Mouse (Mus musculus) hindbrain, embryonic 13.5 days (tissue): Measurements from ENCODE around the gene Cuedc2. TPM values are rescaled to one million over a fixed set of nuclear protein-coding genes. Genes with fewer than 3 reads are reported as not detected.

ENCODE experiments used
- ATAC-seq: fragments of 200-750 bp; cut with Nextera tagmentation; 2 replicates; pipeline ENCODE4 v1.8.0; 2017; ENCODE audit warnings: moderate TSS enrichment; ENCODE audit not compliant: low FRiP score
- H3K27ac ChIP-seq: fragments of 300-500 bp; sonication (generic); 2 replicates; pipeline ENCODE4 v1.5.1; 2015; ENCODE audit warnings: inconsistent platforms, mild to moderate bottlenecking, moderate library complexity
- H3K27me3 ChIP-seq: fragments of 300-500 bp; sonication (generic); 2 replicates; pipeline ENCODE4 v1.6.1; 2015; ENCODE audit warnings: mild to moderate bottlenecking, inconsistent platforms
- H3K36me3 ChIP-seq: fragments of 300-500 bp; sonication (generic); 2 replicates; pipeline ENCODE4 v1.6.1; 2015; ENCODE audit warnings: mild to moderate bottlenecking, inconsistent platforms
- H3K4me1 ChIP-seq: fragments of 300-500 bp; sonication (generic); replicated peaks from 2 replicates; pipeline ENCODE4 v1.6.1; 2015; ENCODE audit warnings: inconsistent platforms
- H3K4me2 ChIP-seq: fragments of 300-500 bp; sonication (generic); 2 replicates; pipeline ENCODE4 v1.6.1; 2015; ENCODE audit warnings: inconsistent platforms, mild to moderate bottlenecking, moderate library complexity
- H3K4me3 ChIP-seq: fragments of 300-500 bp; sonication (generic); 2 replicates; pipeline ENCODE4 v1.5.1; 2015; ENCODE audit warnings: mild to moderate bottlenecking, inconsistent platforms
- H3K9ac ChIP-seq: fragments of 300-500 bp; sonication (generic); 2 replicates; pipeline ENCODE4 v1.6.1; 2015; ENCODE audit warnings: mild to moderate bottlenecking, inconsistent platforms
- H3K9me3 ChIP-seq: fragments of 300-500 bp; sonication (generic); 2 replicates; pipeline ENCODE4 v1.6.1; 2016; ENCODE audit warnings: inconsistent platforms
- WGBS: fragments of 180-500 bp; shearing (Covaris S2); methylation state at CpG from one replicate; pipeline ENCODE4 v1.1.7; 2015; 5-methylcytosine and 5-hydroxymethylcytosine counted together
- polyA plus RNA-seq: library from polyadenylated mRNA; unstranded; fragments of >200 nt; fragmentation: Nextera tagmentation; extraction: Ambion mirVana; gene quantifications from 2 replicates; pipeline ENCODE4 v1.2.1, GENCODE M21; 2015

The Cuedc2 gene
- polyA plus RNA-seq, 1 experiment from 2014 or later: 326 TPM

DNA sequence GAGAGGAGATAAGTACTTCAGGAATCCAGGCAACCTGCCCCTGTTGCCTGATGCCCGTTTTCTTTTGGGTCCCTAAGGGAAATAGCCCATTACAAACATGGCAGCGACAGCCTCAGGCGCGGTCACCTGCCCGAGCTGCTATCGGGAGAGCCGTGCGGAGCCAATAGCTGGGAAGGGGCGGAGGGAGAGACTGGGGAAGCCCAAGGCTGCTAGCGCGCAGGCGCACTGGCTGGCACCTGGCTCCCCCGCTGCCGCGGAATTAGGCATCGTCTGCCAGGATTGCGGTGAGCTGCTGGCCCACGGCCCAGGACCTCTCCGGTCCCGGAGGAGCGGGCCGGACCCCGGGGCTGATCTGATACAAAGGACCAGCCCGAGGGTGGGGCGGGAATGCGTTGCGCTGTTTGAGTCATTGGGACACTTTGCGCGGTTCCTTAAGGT, 18.2 kb upstream of the Cuedc2 start:
- Histone ChIP-seq H3K36me3 (no peaks in the 10 kb centered on the region), H3K4me3 (peak overlapping the region; percentile 57), H3K9ac (peak overlapping the region; percentile 81), H3K27ac (peak overlapping the region; percentile 64; the same call in 1 of the 2 replicates), H3K4me2 (peak overlapping the region; percentile 66), H3K9me3 (no peaks in the 10 kb centered on the region), H3K4me1 (peaks cover 16% of the 10 kb centered on the region), H3K27me3 (peaks cover 31% of the 10 kb centered on the region)
- WGBS: 2% methylated on average over 29 of the region's 29 CpGs
- peak; percentile 92 for ATAC-seq

DNA sequence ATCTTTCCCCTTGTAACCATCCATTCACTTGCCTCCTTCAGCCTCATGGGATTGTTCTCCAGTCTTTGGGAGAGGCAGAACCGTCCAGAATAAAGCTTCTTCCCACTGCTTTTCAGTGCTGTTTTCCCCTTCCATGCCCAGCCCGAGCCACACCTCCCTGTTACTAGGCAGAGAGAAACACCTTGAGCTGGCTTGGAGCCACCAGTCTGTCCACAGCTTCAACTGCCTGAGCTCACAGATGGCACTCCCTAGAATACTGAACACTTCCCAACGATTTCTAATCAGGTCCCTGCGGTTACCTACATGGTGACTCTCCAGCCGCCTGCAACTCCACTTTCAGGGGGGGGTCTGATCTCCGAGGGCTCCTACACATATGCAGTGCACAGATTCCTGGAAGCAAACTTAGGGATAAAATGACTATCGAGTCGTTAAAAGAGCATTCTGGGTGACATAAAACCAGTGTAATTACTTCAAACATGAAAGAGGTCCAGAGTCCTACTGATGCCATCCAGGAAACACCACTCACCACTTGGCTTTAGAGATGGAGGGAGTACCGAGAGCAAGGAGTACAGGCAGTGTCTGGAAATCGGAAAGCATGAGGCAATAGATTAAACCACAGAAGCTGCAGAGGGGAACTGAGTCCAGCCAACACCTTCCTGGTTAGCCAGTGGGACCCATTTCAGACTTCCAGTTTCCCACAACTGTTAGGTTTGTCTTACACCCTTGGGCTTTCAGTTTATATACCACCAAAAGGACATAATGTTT, 11.8 kb upstream of the Cuedc2 start, which contains the start of gene 2310034G01Rik:
Gene 2310034G01Rik, minus strand, starts transcription at position 135 of the 765 bp plus-strand sequence.
- Histone ChIP-seq H3K4me2 (peak within 1 kb of the TSS; percentile 87), H3K4me3 (peak within 1 kb of the TSS; percentile 73), H3K36me3 (no peaks in the 10 kb centered on the region), H3K27me3 (peaks cover 40% of the 10 kb centered on the region), H3K4me1 (peaks cover 25% of the 10 kb centered on the region), H3K9ac (peak within 1 kb of the TSS; percentile 90), H3K9me3 (no peaks in the 10 kb centered on the region), H3K27ac (peak within 1 kb of the TSS; percentile 95)
- no peak for ATAC-seq
- 69% methylated on average over 10 of the region's 10 CpGs for WGBS

- Histone ChIP-seq H3K4me1 (peaks cover 25% of the 10 kb centered on the region), H3K9me3 (no peaks in the 10 kb centered on the region), H3K4me2 (peak overlapping the region; percentile 87), H3K9ac (peak overlapping the region; percentile 90), H3K4me3 (peak overlapping the region; percentile 73), H3K27ac (peak overlapping the region; percentile 95; the same call in 1 of the 2 replicates), H3K36me3 (no peaks in the 10 kb centered on the region), H3K27me3 (peaks cover 46% of the 10 kb centered on the region)
- WGBS: 22% methylated on average over 6 of the region's 6 CpGs
- peak; percentile 47 for ATAC-seq
Observed at GRCm38 (mm10) chr19:46349550-46349949, 11.0 kb upstream of the Cuedc2 start.

DNA sequence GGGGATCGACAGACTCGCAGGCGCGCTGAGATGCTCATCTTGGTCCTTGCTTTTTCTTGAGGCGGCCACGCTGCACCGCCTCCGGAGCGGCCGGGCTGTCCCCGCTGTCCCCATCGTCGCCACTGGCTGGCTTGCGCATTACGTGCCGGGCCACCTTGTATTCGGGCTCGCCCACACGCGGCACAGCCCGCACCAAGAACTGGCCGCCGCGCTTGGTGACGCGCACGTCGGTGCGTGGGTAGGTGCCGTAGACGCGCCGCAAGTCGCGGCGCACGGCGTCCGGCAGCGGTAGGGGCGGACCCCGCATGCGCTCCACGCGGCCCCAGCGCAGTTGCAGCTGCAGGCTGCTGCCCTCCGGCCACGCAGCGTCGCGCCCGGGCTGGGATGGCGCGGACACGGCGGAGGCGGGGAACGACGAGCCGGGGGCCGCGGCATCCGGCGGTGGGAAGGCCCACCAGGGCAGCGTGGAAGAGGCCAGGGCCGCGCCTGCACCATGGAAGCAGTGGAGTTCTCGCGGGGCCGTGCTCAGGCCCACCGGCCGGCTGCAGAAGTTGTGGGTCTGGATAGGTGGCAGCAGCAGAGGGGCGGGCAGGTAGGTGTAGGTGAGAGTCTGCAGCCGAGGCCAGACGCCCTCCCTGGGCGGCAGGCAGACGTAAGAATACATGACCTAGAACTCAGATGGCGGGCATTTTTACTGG, 10.4 kb upstream of the Cuedc2 start:
- H3K27me3 ChIP-seq: peaks cover 51% of the 10 kb centered on the region
- WGBS: under 1% methylated on average over 58 of the region's 78 CpGs
- peak; percentile 92 for ATAC-seq

GRCm38 (mm10) chr19:46347936-46348668, 9.6 kb upstream of the Cuedc2 start:
- Histone ChIP-seq H3K27me3 (peaks cover 54% of the 10 kb centered on the region), H3K27ac (peak overlapping the region; percentile 95), H3K4me3 (peak overlapping the region; percentile 73), H3K36me3 (no peaks in the 10 kb centered on the region), H3K9ac (peak overlapping the region; percentile 90), H3K9me3 (no peaks in the 10 kb centered on the region), H3K4me1 (peaks cover 25% of the 10 kb centered on the region), H3K4me2 (peak overlapping the region; percentile 87)
- 0 out of 2 replicates have a peak, but pooled peaks have one; percentile 3 for ATAC-seq
- 33% methylated on average over 14 of the region's 14 CpGs for WGBS

More for the DNA sequence above, 10.4 kb upstream of the Cuedc2 start:
- Histone ChIP-seq H3K9me3 (no peaks in the 10 kb centered on the region), H3K36me3 (no peaks in the 10 kb centered on the region), H3K4me2 (peak overlapping the region; percentile 87), H3K4me1 (peaks cover 25% of the 10 kb centered on the region), H3K4me3 (peak overlapping the region; percentile 73), H3K9ac (peak overlapping the region; percentile 90), H3K27ac (peak overlapping the region; percentile 95)

GRCm38 (mm10) chr19:46347146-46347545, 8.6 kb upstream of the Cuedc2 start:
- 97% methylated on average over 1 of the region's 1 CpGs for WGBS
- Histone ChIP-seq H3K27ac (no peak overlapping the region), H3K9me3 (no peaks in the 10 kb centered on the region), H3K9ac (no peak overlapping the region), H3K4me1 (peaks cover 25% of the 10 kb centered on the region), H3K36me3 (no peaks in the 10 kb centered on the region), H3K4me2 (no peak overlapping the region), H3K27me3 (peaks cover 45% of the 10 kb centered on the region), H3K4me3 (no peak overlapping the region)
- no peak for ATAC-seq

DNA sequence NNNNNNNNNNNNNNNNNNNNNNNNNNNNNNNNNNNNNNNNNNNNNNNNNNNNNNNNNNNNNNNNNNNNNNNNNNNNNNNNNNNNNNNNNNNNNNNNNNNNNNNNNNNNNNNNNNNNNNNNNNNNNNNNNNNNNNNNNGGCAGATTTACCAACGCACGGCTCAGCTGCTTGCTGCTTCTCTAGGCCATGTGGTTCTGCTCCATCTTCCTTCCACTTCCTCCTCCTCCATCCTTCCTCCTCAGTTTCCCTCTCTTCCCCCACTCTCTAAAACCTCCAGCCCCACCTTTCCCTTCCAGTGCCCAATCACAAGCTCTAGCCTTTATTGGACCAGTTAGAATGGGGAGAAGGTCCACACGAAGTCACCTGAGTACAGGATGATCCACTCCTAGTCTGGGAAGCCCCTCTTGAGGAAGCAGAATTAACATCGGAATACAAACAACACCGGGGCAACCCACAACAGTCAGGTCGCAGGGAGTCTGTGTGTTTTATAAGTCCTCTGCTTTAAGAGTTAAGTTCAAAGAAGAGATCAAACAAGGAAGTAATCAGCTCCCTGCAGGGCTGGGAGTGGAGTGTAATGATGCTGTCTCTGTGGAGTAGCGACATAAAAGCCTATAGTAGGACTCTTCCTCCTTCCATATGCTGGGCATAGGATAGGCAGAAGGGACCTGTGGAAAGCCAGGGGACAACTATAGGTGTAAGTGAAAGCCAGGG, 6.4 kb upstream of the Cuedc2 start:
- WGBS: 27% methylated on average over 7 of the region's 7 CpGs

DNA sequence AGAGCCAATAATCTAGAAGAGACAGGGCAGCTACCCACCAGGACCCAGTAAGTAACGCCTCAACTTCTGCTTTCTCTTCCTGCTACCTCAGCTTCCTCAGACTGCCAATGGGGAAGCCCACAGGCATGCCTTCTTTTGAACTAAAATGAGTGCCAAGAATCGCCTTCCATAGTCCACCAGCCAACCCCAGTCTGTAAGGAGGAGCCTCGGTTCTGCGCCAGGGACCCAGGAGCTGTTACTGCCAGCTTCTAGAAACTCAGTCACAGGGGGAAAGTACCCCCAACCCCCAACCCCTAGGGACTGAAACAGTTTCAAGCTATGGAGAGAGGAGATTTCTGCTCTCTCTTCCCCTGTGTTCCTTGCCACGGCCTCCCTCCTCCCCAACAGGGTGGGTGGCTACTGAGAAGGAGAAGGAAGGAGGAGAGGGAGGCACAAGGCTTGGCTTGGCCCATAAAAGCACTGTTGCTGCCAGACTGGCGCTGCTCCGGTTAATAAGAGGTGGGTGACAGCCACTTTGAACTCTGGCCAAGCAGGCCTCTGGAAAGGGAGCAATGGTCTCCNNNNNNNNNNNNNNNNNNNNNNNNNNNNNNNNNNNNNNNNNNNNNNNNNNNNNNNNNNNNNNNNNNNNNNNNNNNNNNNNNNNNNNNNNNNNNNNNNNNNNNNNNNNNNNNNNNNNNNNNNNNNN, 927 bp upstream of the Cuedc2 start:
- H3K9me3 ChIP-seq: no peaks in the 10 kb centered on the region
- peaks cover 27% of the 10 kb centered on the region for H3K4me1 ChIP-seq
- no peak; the same call in 1 of the 2 replicates for ATAC-seq
- peaks cover 14% of the 10 kb centered on the region for H3K27me3 ChIP-seq
- 77% methylated on average over 7 of the region's 7 CpGs for WGBS
- peak overlapping the region; percentile 69 for H3K4me2 ChIP-seq
- peak overlapping the region; percentile 55 for H3K9ac ChIP-seq
- H3K4me3 ChIP-seq: peak overlapping the region; percentile 73
- no peaks in the 10 kb centered on the region for H3K36me3 ChIP-seq
- peak overlapping the region; percentile 69 for H3K27ac ChIP-seq

More for the DNA sequence above, 6.4 kb upstream of the Cuedc2 start:
- peaks cover 20% of the 10 kb centered on the region for H3K4me1 ChIP-seq
- no peaks in the 10 kb centered on the region for H3K9me3 ChIP-seq
- H3K27me3 ChIP-seq: peaks cover 34% of the 10 kb centered on the region
- no peak for ATAC-seq
- no peak overlapping the region for H3K4me2 ChIP-seq
- no peaks in the 10 kb centered on the region for H3K36me3 ChIP-seq
- no peak overlapping the region for H3K27ac ChIP-seq
- no peak overlapping the region for H3K9ac ChIP-seq
- H3K4me3 ChIP-seq: no peak overlapping the region

DNA sequence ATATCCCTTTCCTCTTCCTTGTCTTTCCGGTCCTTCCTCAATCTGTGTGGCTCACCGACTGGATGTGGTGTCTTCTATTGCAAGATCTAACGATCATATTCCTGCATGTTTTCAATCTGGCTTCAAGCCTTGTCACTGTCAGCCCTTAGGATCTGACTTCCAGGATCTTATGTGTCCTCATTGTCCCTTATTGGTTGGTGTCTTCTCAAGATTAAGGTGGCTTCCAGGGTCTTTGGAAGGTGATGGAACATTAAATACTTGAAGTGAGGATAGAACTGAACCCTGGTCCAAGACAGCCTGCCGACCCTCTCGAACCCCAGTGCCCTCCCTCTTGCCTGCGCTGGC, 412 bp upstream of the Cuedc2 start:
- peak overlapping the region; percentile 55 for H3K9ac ChIP-seq
- peak overlapping the region; percentile 69 for H3K4me2 ChIP-seq
- peaks cover 9% of the 10 kb centered on the region; the same call in 1 of the 2 replicates for H3K27me3 ChIP-seq
- ATAC-seq: peak; percentile 17; the same call in 1 of the 2 replicates
- 57% methylated on average over 6 of the region's 6 CpGs for WGBS
- no peaks in the 10 kb centered on the region for H3K36me3 ChIP-seq
- no peaks in the 10 kb centered on the region for H3K9me3 ChIP-seq
- peak overlapping the region; percentile 69 for H3K27ac ChIP-seq
- H3K4me3 ChIP-seq: peak overlapping the region; percentile 73
- peaks cover 27% of the 10 kb centered on the region for H3K4me1 ChIP-seq

DNA sequence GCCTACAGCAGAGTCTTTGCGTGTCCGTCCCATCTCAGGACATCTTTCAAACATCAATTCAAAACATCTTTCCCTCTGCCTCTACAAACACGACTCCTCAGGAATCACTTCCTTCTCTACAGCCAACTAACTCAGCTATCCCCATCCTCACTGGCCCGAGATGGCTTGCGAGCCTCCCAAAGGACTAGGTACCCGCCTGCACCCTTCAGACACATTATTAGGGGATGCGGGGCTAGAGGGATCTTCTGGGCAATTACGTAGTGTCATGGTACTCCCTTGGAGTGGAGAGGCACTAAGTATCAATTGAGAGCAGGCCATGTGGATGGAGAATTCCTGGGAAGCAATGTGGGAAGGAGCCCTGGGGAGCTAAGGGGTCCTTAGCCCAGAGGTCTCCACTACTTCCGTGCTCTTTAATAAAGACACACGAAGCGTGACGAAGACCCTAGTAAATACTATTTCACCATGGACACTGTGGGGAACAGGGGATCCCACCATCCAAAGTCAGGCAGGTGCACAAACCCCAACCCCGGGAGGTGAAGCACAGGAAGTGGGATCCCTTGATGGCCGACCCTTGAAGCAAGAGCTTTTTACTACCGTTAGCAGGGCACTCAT, 677 bp downstream of the Cuedc2 start:
- Histone ChIP-seq H3K4me3 (peak overlapping the region; percentile 73), H3K36me3 (no peaks in the 10 kb centered on the region), H3K4me1 (peaks cover 28% of the 10 kb centered on the region), H3K27me3 (peaks cover 5% of the 10 kb centered on the region; the same call in 1 of the 2 replicates), H3K9ac (peak overlapping the region; percentile 84), H3K4me2 (peak overlapping the region; percentile 69), H3K9me3 (no peaks in the 10 kb centered on the region), H3K27ac (peak overlapping the region; percentile 88)
- ATAC-seq: peak; percentile 19; the same call in 1 of the 2 replicates
- WGBS: 32% methylated on average over 15 of the region's 15 CpGs

DNA sequence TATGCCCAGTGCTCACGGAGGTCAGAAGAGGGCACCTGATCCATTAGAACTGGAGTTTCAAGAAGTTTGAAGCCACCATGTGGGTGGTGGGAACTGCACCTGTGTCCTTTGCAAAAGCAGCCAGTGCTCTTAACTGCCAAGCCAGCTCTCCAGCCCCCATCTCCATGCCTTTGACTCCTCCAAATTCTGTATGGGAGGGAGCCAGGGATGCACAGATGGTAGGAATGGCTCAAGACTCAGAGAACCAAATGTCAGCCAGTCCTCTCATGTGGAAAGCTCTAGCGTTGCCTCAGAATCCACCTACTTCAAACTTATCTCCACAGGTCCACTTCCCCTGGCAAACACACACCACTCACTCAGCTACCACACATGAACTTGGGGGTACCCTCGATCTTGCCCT, 4.6 kb downstream of the Cuedc2 start:
- Histone ChIP-seq H3K9me3 (no peaks in the 10 kb centered on the region), H3K36me3 (peaks cover 26% of the 10 kb centered on the region), H3K4me3 (no peak overlapping the region), H3K4me1 (peaks cover 39% of the 10 kb centered on the region), H3K4me2 (no peak overlapping the region), H3K27ac (no peak overlapping the region), H3K9ac (no peak overlapping the region), H3K27me3 (no peaks in the 10 kb centered on the region)
- 92% methylated on average over 3 of the region's 3 CpGs for WGBS
- no peak for ATAC-seq
